Mouse (Mus musculus) heart, adult 2 months (tissue): ENCODE measurements around the gene Fam98a. TPM values are rescaled to one million over a fixed set of nuclear protein-coding genes. Genes with fewer than 3 reads are reported as not detected.

Experiments used
- DNase-seq, 2 experiments: peaks; one replicate each; pipeline ENCODE4 v3.0.0; 2021
- H3K27ac ChIP-seq: fragments of 200-600 bp; 2 replicates; pipeline ENCODE4 v1.8.1; 2022
- H3K27me3 ChIP-seq: fragments of 200-500 bp; 2 replicates; pipeline ENCODE4 v1.6.1; 2012; ENCODE audit warnings: mild to moderate bottlenecking, low read length, inconsistent platforms, mixed read lengths; ENCODE audit not compliant: control insufficient read depth, insufficient read depth
- H3K36me3 ChIP-seq: fragments of 200-500 bp; 2 replicates; pipeline ENCODE4 v1.6.1; 2012; ENCODE audit warnings: low read length, inconsistent platforms; ENCODE audit not compliant: control insufficient read depth, insufficient read depth
- H3K4me1 ChIP-seq: fragments of 200-500 bp; 2 replicates; pipeline ENCODE4 v1.6.1; 2011; ENCODE audit warnings: low read length; ENCODE audit not compliant: control insufficient read depth, insufficient read depth
- H3K4me3 ChIP-seq: fragments of 200-600 bp; 2 replicates; pipeline ENCODE4 v1.8.1; 2022
- H3K79me2 ChIP-seq: fragments of 200-500 bp; replicated peaks from 2 replicates; pipeline ENCODE4 v1.6.1; 2012; ENCODE audit warnings: mild to moderate bottlenecking, inconsistent platforms, low read length, moderate library complexity, mixed read lengths; ENCODE audit not compliant: control insufficient read depth, insufficient read depth
- H3K9ac ChIP-seq: fragments of 200-500 bp; 2 replicates; pipeline ENCODE4 v1.6.1; 2012; ENCODE audit warnings: low read depth, mild to moderate bottlenecking, control low read depth, inconsistent platforms, low read length, mixed read lengths
- CTCF ChIP-seq: fragments of 200-600 bp; IDR thresholded peaks from 2 replicates; pipeline ENCODE4 v1.8.1; 2022; ENCODE audit warnings: antibody characterized with exemption, mild to moderate bottlenecking, moderate library complexity
- EP300 ChIP-seq: fragments of 200-500 bp; IDR thresholded peaks from 2 replicates; pipeline ENCODE4 v1.6.1; 2011; ENCODE audit warnings: low read depth, low read length, control low read depth; ENCODE audit not compliant: insufficient read depth
- POLR2A ChIP-seq: fragments of 200-500 bp; IDR thresholded peaks from 2 replicates; pipeline ENCODE4 v1.6.1; 2011; ENCODE audit warnings: mild to moderate bottlenecking, low read depth, low read length, control low read depth; ENCODE audit not compliant: insufficient read depth
- WGBS: fragments of 180-500 bp; shearing (Covaris S2); methylation state at CpG from one replicate; pipeline ENCODE4 v1.1.7; 2018; 5-methylcytosine and 5-hydroxymethylcytosine counted together
- intact Hi-C: fragments of 180-260 bp; cut with DNase I; formaldehyde crosslinking; loops from one replicate; pipeline ENCODE4 v1.15.1; 2025
- polyA plus RNA-seq: library from polyadenylated mRNA; depleted of rRNA; stranded (reverse); fragments of >200 nt; gene quantifications from 2 replicates; pipeline ENCODE4 v1.2.3, GENCODE M21; 2012
- total RNA-seq, 2 experiments: library from RNA; stranded (reverse); gene quantifications; 2 replicates each; pipeline ENCODE4 v1.2.3; 2021

Gene Fam98a
- total and polyA plus RNA-seq, 3 experiments: 14.5 to 42.6 (median 35.9) TPM

GRCm38 (mm10) chr17:75537050-75537445 is 14.7 kb downstream of the Fam98a start:
- Histone ChIP-seq H3K27ac (no peak overlapping the region), H3K4me1 (no peaks in the 10 kb centered on the region), H3K36me3 (peaks cover 2% of the 10 kb centered on the region), H3K9ac (no peak overlapping the region), H3K27me3 (no peaks in the 10 kb centered on the region), H3K4me3 (no peak overlapping the region), H3K79me2 (no peaks in the 10 kb centered on the region)
- WGBS: 84% methylated on average over 7 of the region's 7 CpGs
- DNase-seq: no peak
- intact Hi-C loops: loop anchor here (5.0 to 10.0 kb wide), 3 partner anchors 75 to 732 kb away; no protein-coding TSS in a partner anchor
- TF ChIP-seq EP300: no peak
- no peak for TF ChIP-seq CTCF
- TF ChIP-seq POLR2A: no peak

GRCm38 (mm10) chr17:75536396-75537049 is 15.2 kb downstream of the Fam98a start:
- no peak for TF ChIP-seq POLR2A
- peak; percentile 83 for TF ChIP-seq CTCF
- peak; percentile 74 for TF ChIP-seq EP300
- H3K9ac ChIP-seq: peak overlapping the region; percentile 41; the same call in 1 of the 2 replicates
- peaks cover 2% of the 10 kb centered on the region for H3K36me3 ChIP-seq
- intact Hi-C loops: loop anchor here (1.0 to 10.0 kb wide), 4 partner anchors 74 to 732 kb away; no protein-coding TSS in a partner anchor
- peak in 1 of 2 experiments; percentile 51 for DNase-seq
- WGBS: 20% methylated on average over 6 of the region's 6 CpGs
- H3K4me3 ChIP-seq: no peak overlapping the region
- no peaks in the 10 kb centered on the region for H3K79me2 ChIP-seq
- no peaks in the 10 kb centered on the region for H3K27me3 ChIP-seq
- H3K27ac ChIP-seq: no peak overlapping the region
- H3K4me1 ChIP-seq: no peaks in the 10 kb centered on the region

- DNase-seq: no peak
- Histone ChIP-seq H3K27ac (no peak overlapping the region), H3K9ac (no peak overlapping the region), H3K27me3 (no peaks in the 10 kb centered on the region), H3K79me2 (no peaks in the 10 kb centered on the region), H3K4me3 (no peak overlapping the region), H3K36me3 (peaks cover 2% of the 10 kb centered on the region), H3K4me1 (no peaks in the 10 kb centered on the region)
- TF ChIP-seq POLR2A (no peak), CTCF (no peak), EP300 (no peak)
- 97% methylated on average over 4 of the region's 4 CpGs for WGBS
- intact Hi-C loops: loop anchor here (1.0 to 10.0 kb wide), 4 partner anchors 73 to 731 kb away; no protein-coding TSS in a partner anchor
These were observed 16.1 kb downstream of the Fam98a start for GRCm38 (mm10) chr17:75535612-75536011.

- intact Hi-C loops: loop anchor here (5.0 to 10.0 kb wide), 3 partner anchors 72 to 730 kb away; no protein-coding TSS in a partner anchor
- H3K36me3 ChIP-seq: peaks cover 2% of the 10 kb centered on the region
- TF ChIP-seq POLR2A (no peak), EP300 (no peak), CTCF (no peak)
- H3K27ac ChIP-seq: no peak overlapping the region
- no peak overlapping the region for H3K4me3 ChIP-seq
- 71% methylated on average over 12 of the region's 12 CpGs for WGBS
- H3K79me2 ChIP-seq: no peaks in the 10 kb centered on the region
- DNase-seq: no peak
- H3K27me3 ChIP-seq: no peaks in the 10 kb centered on the region
- H3K4me1 ChIP-seq: no peaks in the 10 kb centered on the region
- H3K9ac ChIP-seq: no peak overlapping the region
These were observed 17.3 kb downstream of the Fam98a start for GRCm38 (mm10) chr17:75534314-75535020.

GRCm38 (mm10) chr17:75532469-75532986 is 19.2 kb downstream of the Fam98a start:
- 89% methylated on average over 6 of the region's 6 CpGs for WGBS
- Histone ChIP-seq H3K9ac (no peak overlapping the region), H3K27me3 (no peaks in the 10 kb centered on the region), H3K79me2 (no peaks in the 10 kb centered on the region), H3K27ac (no peak overlapping the region), H3K36me3 (peaks cover 2% of the 10 kb centered on the region), H3K4me1 (no peaks in the 10 kb centered on the region), H3K4me3 (no peak overlapping the region)
- no peak for DNase-seq
- TF ChIP-seq POLR2A: no peak
- no peak for TF ChIP-seq EP300
- no peak for TF ChIP-seq CTCF
- intact Hi-C loops: loop anchor here (10.0 kb wide), 2 partner anchors 128 to 728 kb away; no protein-coding TSS in a partner anchor
